Mouse (Mus musculus) spleen, adult 12 weeks (tissue): ENCODE data around the gene Zfp966.
"Not testable (repeated sequence)": the region's sequence is repeated elsewhere in the genome, so short reads cannot be mapped to it uniquely, and the experiment has no call there.

Source experiments
- DNase-seq: peaks from one replicate; pipeline ENCODE4 v3.0.0; 2022; ENCODE audit warnings: low spot score

Gene Zfp966

DNA sequence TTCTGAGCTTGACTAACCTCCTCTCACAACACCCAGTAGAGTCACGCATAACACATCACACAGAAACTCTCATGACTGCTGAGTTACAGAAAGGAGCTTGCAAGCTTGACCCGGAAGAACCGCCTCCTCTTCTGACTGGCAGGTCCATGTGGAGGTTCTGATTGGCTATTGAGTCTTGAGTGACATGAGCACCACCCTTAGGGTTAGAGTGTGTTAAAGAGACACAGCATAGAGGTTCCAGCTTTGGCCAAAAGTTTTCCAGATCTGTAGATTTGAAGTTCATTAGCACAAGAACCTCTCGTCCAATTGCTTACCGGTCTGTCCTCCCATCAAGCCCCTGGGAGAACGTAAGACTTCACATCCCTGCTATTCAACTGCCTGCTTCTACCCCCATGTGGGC is at the start of gene Zfp966:
Gene Zfp966 (minus strand): TSS at position 101 of the 400 bp plus-strand sequence.
- not testable (repeated sequence) for DNase-seq

DNA sequence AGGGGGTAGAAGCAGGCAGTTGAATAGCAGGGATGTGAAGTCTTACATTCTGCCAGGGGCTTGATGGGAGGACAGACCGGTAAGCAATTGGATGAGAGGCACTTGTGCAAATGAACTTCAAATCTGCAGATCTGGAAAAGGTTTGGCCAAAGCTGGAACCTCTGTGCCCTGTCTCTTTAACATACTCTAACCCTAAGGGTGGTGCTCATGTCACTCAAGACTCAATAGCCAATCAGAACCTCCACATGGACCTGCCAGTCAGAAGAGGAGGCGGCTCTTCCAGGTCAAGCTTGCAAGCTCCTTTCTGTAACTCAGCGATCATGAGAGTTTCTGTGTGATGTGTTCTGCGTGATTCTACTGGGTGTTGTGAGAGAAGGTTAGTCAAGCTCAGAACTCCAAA is 34.1 kb upstream of the Zfp966 start, which contains the start of gene Gm2026:
Gene Gm2026 (plus strand): TSS at position 301 of the 400 bp plus-strand sequence.
- DNase-seq = not testable (repeated sequence)

DNA sequence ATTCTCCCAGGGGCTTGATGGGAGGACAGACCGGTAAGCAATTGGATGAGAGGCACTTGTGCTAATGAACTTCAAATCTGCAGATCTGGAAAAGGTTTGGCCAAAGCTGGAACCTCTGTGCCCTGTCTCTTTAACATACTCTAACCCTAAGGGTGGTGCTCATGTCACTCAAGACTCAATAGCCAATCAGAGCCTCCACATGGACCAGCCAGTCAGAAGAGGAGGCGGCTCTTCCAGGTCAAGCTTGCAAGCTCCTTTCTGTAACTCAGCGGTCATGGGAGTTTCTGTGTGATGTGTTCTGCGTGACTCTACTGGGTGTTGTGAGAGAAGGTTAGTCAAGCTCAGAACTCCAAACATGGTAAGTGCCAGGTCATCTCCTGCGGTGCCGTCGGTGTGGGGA is 61.9 kb downstream of the Zfp966 start, which contains the start of gene Gm6710:
Gene Gm6710 (plus strand): TSS at position 196 of the 400 bp plus-strand sequence.
- not testable (repeated sequence) for DNase-seq
